Mouse (Mus musculus) kidney, postnatal 10 days (tissue): ENCODE measurements around the gene Bend7.

Source experiments
- DNase-seq: peaks from one replicate; pipeline ENCODE4 v3.0.0; 2021; ENCODE audit warnings: mixed read lengths

The Bend7 gene

DNA sequence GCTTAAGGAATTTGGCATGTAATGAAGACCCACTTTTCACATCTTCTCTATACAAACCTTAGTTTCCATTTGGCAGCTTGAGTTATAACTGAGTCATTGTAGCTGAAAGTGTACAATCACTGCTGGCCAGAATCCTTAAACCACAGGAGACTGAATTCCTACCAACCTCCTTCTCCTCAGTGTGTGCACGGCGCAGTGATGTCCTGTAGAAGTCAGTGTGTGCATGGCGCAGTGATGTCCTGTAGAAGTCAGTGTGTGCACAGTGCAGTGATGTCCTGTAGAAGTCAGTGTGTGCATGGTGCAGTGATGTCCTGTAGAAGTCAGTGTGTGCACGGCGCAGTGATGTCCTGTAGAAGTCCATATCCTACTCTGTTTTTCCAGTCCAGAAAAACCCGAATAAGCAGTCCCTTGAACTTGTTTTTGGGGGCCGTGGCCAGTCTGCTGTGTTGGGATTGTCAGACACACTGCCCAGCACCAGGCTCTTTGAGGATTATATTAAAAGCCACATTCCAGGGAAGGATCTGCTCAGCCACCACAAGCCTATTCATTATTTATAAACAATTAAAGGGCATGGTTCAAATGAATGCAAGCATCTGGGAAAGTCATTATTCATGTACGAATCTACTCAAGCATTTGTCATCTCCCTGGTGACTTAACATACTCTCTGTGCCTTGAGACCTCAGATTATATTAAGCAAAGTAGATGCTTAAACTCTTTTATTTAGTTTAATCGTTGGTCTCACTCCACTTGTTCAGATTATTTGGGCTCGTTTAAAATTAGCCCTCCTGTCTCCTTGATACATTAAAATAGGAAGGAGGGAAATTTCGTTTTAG lies 65.4 kb downstream of the Bend7 start:
- DNase-seq = no peak

DNA sequence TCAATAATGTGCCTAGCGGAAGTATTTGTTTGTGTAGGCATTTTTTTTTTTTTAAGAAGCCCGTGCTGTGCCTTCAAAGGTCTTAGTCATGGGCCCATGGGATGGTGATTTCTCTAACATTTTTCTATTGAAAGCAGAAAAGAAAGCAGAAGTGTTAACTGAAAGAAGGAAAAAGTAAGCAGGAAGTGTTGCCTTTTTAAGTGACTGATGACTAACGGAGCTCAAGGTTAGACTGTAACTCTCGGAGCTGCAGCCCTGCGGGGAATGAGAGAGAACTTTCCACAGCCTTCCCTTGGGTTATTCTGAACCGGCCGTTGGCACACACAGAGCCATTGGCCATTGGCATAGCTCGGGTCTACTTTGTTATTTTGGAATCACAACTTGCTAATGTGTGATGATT lies 66.4 kb downstream of the Bend7 start:
- DNase-seq = no peak

DNA sequence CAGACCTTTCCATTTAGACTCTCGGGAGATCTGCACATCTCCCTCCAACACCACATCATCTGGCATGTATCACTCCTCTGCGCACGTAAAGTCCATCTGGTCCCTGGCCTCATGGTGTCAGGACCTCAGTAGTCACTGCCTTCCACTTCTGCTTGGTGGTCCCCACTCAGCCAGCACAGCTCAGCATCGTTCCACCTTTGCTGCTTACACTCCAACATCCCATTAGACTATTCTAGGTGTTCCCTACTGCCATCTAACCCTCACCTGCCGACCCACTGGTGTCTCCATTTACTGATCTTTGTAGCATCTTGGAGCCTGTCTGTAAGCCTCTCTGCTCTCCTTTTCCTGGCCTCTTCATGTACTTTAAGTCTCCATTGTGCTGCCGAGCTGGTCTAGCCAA lies 67.4 kb downstream of the Bend7 start:
- DNase-seq = no peak

DNA sequence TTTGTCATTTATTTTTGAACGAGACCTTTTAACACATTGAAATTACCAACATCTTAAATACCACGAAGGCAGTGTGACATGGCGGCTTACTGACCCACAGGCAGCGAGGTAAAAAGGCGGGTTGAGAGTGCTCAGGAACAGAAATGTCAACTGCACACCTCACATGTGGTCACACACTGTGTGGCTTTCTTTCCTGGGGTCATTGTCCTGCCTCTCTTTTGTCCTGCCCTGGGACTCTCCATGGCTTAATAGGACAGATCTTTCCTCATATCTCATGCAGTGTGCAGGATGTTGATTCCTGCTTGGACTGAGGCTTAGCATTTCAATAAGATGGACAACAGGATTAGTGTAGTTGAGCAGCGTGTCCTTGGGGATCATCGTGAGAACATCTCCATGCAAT lies 69.6 kb downstream of the Bend7 start:
- no peak for DNase-seq

DNA sequence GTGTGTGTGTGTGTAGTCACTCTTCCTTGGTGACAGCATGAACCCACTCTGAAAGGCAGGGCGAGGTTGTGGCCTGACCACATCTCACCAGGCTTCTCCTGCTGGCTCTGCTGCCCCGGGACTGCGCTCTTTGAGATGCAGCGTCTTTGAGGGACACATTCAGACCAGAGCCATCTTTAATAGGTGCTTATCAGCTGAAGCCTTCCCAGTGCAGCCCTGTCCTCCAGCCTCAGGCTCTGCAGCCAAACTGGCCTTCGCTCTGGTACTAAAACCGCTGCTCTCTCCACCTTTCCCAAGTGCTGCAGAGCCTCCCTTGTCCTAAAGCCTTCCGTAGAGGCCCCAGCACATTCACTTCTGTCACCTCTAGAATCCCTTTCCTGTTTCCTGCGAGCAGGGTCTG lies 74.0 kb downstream of the Bend7 start:
- DNase-seq = no peak

DNA sequence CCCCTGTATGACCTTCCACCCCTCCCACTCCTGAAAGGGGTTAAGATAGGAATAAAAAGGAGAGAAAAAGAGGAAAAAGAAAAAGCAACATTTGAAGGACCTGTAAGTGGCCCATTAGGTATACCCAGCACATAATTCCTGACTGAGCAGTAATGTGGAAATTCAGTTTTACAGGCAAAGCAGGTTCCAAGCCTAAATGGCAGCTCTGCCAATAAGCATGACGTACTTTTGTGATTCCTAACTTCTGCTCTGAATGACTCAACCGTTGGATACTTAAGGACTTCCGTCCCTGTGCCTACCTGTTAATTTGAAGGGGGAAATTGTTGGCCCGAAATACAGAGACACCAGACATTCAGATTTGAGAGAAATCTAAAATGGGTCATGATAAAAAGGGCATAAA lies 74.9 kb downstream of the Bend7 start:
- DNase-seq = no peak

DNA sequence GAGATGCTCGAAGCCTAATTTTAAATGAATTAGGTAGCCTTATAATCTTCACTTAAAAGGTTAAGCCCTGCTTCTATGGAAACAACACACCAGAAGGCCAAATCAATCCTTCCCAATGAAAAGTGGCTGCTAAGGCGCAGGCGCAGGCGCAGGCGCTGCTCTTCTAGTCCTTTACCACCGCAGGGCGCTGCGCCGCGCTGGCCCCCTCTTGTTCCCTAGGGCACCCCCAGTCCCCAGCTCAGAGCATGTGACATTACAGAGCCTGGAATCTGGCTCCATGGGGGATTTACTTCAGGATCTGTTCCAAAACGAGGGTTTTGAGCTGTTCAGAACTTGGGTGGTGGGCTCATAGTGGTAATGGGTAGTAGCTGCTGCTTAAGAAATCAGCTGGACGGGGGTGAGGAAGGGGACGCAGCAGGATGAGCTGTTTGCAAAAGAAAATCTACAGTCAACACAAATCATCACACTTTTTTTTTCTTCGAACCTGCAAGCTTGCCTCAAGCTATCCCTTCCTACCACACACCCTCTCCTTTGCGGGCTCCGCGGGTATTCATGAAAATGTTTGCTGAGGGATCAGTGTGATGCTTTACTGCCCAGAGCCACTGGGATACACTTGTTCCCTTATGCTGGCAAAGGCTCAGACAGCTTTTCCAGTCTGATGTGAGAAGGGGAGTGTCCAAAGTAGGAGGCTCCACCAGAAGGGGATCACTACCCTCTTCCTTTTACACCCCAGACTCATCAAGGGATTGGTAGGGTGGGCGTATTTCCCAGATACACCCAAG lies 85.0 kb downstream of the Bend7 start:
- DNase-seq = no peak

DNA sequence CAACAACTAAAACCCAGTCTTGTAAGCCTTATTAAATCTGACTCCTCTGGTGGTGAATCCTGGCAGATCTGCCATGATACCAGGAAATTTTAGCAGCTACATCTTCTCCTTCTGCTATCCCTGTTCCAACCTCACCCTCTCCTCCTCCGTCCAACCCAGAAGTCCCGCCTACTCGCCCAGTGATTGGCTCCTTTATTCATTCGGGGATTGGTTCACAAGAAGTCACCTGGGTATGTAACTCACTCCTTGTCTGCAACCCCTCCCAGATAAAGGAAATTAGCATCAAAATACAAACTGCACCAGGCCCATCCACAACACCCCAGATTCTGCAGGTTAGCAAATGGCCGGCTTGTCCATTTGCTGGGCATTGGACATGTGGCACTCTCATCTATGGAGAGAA lies 98.7 kb downstream of the Bend7 start:
- no peak for DNase-seq

DNA sequence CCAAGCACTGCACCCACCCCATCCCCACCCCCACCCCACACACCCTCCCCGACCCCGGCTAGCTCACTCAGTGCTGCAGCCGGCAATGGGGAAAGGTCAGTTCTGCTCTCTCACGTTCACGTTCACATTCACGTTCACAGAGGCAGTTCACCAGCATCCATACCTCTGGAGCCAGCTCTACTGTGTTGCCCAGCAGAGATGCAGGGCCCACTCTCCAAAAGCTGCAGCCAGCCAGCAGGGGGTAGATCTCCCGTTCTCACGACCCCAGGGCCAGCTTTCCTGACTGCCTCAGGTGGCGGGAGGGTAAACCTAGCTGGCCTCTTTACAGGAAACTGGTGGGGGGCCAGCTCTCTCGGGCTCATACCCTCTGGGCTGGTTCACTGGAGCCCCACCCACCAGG lies 100.0 kb downstream of the Bend7 start:
- no peak for DNase-seq

DNA sequence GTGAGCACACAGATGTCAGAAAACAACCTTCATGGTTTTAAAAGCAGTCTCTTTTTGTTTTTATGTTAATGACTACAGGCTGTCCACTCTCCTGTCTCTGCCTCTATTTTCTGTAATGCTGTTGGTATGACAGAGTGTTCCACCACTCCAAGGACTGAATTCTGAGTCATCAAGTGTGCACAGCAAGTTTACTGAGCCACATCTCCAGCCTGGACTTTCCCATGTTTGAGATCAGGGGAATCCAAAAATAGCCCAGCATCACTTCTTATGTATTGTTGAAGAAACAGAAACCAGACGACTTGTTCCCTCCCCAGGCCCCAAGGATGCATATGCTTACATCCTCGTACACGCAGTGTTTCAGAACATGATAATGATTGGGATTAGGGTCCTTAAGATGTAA lies 102.6 kb downstream of the Bend7 start:
- no peak for DNase-seq

DNA sequence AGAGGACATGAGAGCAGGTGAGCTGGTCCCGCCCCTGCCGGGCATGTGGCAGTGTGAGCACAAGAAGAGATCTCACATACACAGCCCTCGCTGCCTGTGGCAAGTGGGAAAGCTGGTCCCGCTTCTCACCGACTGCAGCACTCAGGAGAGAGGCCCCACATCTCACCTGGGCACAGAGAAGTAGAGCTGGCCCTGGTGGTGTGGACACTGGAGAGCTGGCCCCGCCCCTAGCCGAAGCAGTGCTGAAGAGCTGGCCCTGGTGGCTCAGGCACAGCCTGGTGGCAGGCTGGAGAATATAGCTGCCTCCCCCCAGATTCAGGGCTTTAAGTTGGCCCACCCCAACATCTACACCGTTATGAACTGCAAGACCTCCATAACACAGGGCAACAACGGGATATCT lies 106.4 kb downstream of the Bend7 start:
- DNase-seq = no peak

DNA sequence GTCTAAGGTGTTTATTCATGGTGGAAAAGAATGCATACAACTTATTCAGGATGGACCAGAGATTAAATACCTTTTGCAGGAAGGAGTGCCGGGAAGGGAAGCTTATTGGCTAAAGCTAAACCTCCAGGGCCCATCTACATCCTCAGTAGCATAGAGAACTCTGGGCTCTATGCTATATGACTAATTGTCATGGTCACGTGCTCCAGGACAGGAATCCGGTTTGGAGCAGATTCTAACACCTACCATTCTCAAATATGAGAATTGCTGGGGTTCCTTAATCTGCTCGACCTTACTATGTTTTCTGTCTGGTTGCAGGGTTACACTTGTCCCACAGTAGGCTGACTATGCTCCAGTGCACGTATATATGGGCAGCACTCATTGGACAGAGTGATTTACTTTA lies 110.4 kb downstream of the Bend7 start:
- DNase-seq = no peak

DNA sequence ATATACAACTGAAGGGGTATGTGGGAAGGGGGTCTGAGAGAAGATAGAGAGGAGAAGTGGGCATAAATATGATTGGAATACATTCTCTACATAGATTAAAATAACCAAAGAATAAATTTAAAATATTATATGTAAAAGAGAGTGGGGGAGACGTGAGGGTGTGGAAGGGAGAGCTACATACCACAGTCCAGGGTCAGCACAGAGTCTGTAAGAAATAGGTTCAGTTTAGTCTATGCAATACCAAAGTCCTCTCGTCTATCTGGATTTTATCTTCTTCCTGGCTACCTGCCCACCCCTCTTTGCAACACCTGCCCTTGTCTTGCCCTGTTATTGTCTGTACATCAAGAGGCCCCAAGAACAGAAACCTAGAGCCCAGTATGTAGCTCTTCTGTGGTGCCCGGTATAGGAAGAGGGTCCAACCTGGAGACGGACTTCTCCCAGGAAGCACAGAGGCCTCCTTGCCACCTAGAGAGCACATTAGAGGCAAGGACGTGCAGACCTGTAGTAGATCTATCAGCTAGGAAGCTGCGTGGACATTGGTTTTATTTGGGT lies 110.9 kb downstream of the Bend7 start:
- no peak for DNase-seq

DNA sequence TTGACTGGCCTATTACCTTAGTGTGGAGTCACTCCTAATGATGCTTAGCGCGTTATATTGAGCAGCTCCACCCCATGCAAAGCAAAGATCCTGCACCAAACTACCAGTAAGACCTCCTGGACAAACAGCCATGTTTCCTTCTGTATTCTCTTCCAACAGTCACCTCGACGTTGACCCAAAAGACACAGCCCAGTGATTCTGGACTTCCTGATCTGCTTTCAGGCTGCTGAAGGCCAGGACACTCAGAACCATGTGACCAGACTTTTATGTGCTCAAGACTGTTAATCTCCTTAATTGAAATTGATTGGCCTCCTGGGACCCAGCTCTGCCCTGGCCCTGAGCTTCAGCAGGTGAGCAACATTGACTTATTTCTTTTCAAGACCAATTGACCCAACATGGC lies 111.4 kb downstream of the Bend7 start:
- DNase-seq = no peak

DNA sequence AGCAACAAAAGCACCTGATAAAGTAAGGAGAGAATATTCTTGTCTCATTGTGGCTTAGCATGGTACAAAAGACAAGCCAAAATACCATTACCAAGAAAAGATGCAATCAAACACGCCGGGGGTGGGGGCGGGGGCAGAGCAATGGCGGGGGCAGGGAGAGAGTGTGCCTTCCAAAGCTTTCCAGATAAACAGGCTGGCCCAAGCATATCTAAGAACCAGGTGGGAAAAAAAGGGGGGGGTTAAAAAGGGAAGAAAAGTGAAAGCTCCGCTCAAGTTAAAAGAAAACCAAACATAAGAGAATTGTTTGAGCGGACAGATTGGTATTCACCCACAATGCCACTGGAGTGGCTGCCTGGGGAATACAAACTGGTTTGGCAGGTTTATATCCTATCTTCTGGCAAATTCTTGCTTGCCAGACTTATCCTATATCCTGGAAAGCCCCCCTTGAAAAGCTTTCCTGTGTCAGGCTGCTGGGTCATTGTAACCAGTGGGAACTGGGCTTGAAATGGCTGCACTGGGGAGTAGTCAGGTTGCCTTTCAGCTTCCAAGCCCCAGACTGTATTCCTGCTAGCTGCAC lies 111.9 kb downstream of the Bend7 start:
- DNase-seq = no peak

DNA sequence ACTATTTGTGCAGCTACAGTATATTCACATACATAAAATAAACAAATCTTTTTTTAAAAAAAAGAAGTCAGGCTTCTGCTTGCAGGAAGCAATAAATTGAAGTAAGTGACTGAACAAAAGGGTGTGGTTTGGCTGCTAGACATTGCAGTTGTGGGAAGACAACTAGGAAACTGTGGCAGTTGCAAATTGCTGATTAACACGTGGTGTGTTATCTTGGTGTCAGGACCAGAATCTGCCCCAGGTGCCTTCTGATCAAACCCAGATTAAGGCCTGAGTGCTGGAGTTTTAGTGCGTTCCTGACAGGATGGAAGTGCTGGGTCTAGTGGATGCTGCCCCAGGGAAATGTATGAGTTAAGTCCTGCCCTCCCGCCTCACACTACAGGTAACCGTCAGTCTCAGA lies 113.9 kb downstream of the Bend7 start:
- no peak for DNase-seq

DNA sequence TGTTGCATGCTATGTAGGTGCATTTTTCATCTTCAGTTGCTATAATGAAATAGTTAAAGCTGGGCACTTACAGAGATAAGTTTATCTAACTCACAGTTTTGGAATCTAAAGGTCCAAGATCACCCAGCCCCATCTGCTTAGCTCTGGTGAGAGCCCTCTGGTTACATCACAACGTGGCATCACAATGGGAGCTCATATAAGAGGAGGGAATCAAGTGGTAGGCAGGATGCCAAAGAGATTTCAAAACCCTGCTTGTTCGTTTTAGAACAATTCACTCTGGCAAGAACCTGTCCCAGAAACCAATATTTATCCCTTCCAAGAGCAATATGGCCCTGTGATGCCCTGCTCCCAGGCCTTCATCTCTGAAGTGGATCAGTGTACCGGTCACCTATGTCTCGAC lies 114.5 kb downstream of the Bend7 start:
- no peak for DNase-seq

DNA sequence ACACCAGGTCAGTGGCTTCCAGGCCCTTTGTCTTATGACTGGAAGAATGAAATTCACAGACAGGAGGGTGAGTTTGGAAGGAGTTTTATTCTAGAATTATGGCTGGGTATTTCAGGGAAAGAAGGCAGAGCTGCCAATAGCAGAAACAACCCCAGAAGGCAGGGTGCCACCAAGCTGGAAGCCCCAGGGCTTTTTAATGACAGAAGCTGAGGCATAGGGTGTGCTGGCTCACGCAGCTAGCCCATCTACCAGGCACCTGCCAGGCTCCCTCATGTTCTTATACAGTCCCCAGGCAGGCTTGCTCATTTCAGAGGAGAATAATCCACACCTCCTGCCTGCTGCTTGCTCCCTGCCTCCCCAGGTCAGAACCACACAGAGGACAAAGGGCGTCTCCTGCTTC lies 131.8 kb downstream of the Bend7 start:
- no peak for DNase-seq
